Mouse (Mus musculus) olfactory bulb, adult 2 months (tissue): Measurements from ENCODE around the gene Ifrd2.

Experiments used
- CTCF ChIP-seq: fragments of 200-500 bp; IDR thresholded peaks from 2 replicates; pipeline ENCODE4 v1.5.1; 2012; ENCODE audit warnings: low read depth, mild to moderate bottlenecking, low read length, moderate library complexity; ENCODE audit not compliant: insufficient read depth
- POLR2A ChIP-seq: fragments of 200-500 bp; IDR thresholded peaks from 2 replicates; pipeline ENCODE4 v1.6.1; 2012; ENCODE audit warnings: mild to moderate bottlenecking, low read depth, low read length, moderate library complexity; ENCODE audit not compliant: insufficient read depth

GRCm38 (mm10) chr9:107567702-107568319, 19.6 kb upstream of the Ifrd2 start, which contains the start of gene Hyal2:
- TF ChIP-seq CTCF = no peak
- no peak for TF ChIP-seq POLR2A
